Mouse (Mus musculus) midbrain, embryonic 16.5 days (tissue): Measurements from ENCODE around the gene Foxb1. TPM values are rescaled to one million over a fixed set of nuclear protein-coding genes. Genes with fewer than 3 reads are reported as not detected.
A peak's percentile ranks its signal among the peaks of the same experiment; 100 is the strongest.

ENCODE experiments used
- ATAC-seq: fragments of 200-750 bp; cut with Nextera tagmentation; 2 replicates; pipeline ENCODE4 v1.8.0; 2017; ENCODE audit warnings: moderate TSS enrichment
- H3K27ac ChIP-seq: fragments of 300-500 bp; sonication (generic); 2 replicates; pipeline ENCODE4 v1.5.1; 2014; ENCODE audit warnings: mild to moderate bottlenecking, low read length, mixed read lengths
- H3K27me3 ChIP-seq: fragments of 300-500 bp; sonication (generic); 2 replicates; pipeline ENCODE4 v1.6.1; 2014; ENCODE audit warnings: low read depth, low read length, mixed read lengths; ENCODE audit not compliant: control insufficient read depth, insufficient read depth
- H3K36me3 ChIP-seq: fragments of 300-500 bp; sonication (generic); 2 replicates; pipeline ENCODE4 v1.6.1; 2014; ENCODE audit warnings: mild to moderate bottlenecking, low read length, moderate library complexity, mixed read lengths; ENCODE audit not compliant: control insufficient read depth, insufficient read depth
- H3K4me1 ChIP-seq: fragments of 300-500 bp; sonication (generic); 2 replicates; pipeline ENCODE4 v1.6.1; 2014; ENCODE audit warnings: mild to moderate bottlenecking, low read length, mixed read lengths; ENCODE audit not compliant: control insufficient read depth, insufficient read depth
- H3K4me2 ChIP-seq: fragments of 300-500 bp; sonication (generic); 2 replicates; pipeline ENCODE4 v1.6.1; 2014; ENCODE audit warnings: mild to moderate bottlenecking, low read length, mixed read lengths
- H3K4me3 ChIP-seq: fragments of 300-500 bp; sonication (generic); 2 replicates; pipeline ENCODE4 v1.5.1; 2014; ENCODE audit warnings: low read depth, mild to moderate bottlenecking, low read length, moderate library complexity, mixed read lengths
- H3K9ac ChIP-seq: fragments of 300-500 bp; sonication (generic); 2 replicates; pipeline ENCODE4 v1.6.1; 2014; ENCODE audit warnings: low read depth, low read length, mixed read lengths
- H3K9me3 ChIP-seq: fragments of 300-500 bp; sonication (generic); replicated peaks from 2 replicates; pipeline ENCODE4 v1.6.1; 2014; ENCODE audit warnings: mild to moderate bottlenecking, low read length, mixed read lengths; ENCODE audit not compliant: control insufficient read depth, poor library complexity, severe bottlenecking
- WGBS: fragments of 180-500 bp; shearing (Covaris S2); extraction: QIAGEN DNeasy Blood & Tissue Kit; methylation state at CpG from one replicate; pipeline ENCODE4 v1.1.7; 2014; 5-methylcytosine and 5-hydroxymethylcytosine counted together
- polyA plus RNA-seq: library from polyadenylated mRNA; unstranded; fragments of >200 nt; fragmentation: Nextera tagmentation; extraction: Ambion mirVana; gene quantifications from 2 replicates; pipeline ENCODE4 v1.2.1, GENCODE M21; 2015

The Foxb1 gene
- polyA plus RNA-seq, 1 experiment from 2014 or later: 15.4 TPM

- no peak overlapping the region for H3K9ac ChIP-seq
- WGBS: 58% methylated on average over 5 of the region's 5 CpGs
- ATAC-seq: no peak
- H3K9me3 ChIP-seq: peaks cover 4% of the 10 kb centered on the region; the same call in 1 of the 2 replicates
- H3K4me3 ChIP-seq: no peak overlapping the region
- no peaks in the 10 kb centered on the region for H3K27me3 ChIP-seq
- H3K4me2 ChIP-seq: no peak overlapping the region
- no peaks in the 10 kb centered on the region for H3K36me3 ChIP-seq
- no peak overlapping the region for H3K27ac ChIP-seq
- H3K4me1 ChIP-seq: no peaks in the 10 kb centered on the region
Measured at GRCm38 (mm10) chr9:69728736-69729135, 32.0 kb downstream of the Foxb1 start.

GRCm38 (mm10) chr9:69718431-69718830 lies 42.3 kb downstream of the Foxb1 start:
- Histone ChIP-seq H3K27me3 (peaks cover 3% of the 10 kb centered on the region), H3K27ac (no peak overlapping the region), H3K36me3 (no peaks in the 10 kb centered on the region), H3K4me3 (no peak overlapping the region), H3K9ac (no peak overlapping the region), H3K4me1 (peaks cover 6% of the 10 kb centered on the region; the same call in 1 of the 2 replicates), H3K9me3 (no peaks in the 10 kb centered on the region), H3K4me2 (no peak overlapping the region)
- ATAC-seq: no peak
- 47% methylated on average over 9 of the region's 9 CpGs for WGBS

- no peak overlapping the region for H3K27ac ChIP-seq
- H3K4me2 ChIP-seq: no peak overlapping the region
- H3K9ac ChIP-seq: no peak overlapping the region
- H3K9me3 ChIP-seq: no peaks in the 10 kb centered on the region
- H3K36me3 ChIP-seq: no peaks in the 10 kb centered on the region
- H3K4me3 ChIP-seq: no peak overlapping the region
- ATAC-seq: no peak
- 15% methylated on average over 4 of the region's 4 CpGs for WGBS
- peaks cover 6% of the 10 kb centered on the region; the same call in 1 of the 2 replicates for H3K4me1 ChIP-seq
- peaks cover 3% of the 10 kb centered on the region for H3K27me3 ChIP-seq
Measured at GRCm38 (mm10) chr9:69716364-69716763, 44.4 kb downstream of the Foxb1 start.

- Histone ChIP-seq H3K9me3 (no peaks in the 10 kb centered on the region), H3K4me2 (no peak overlapping the region), H3K4me3 (no peak overlapping the region), H3K9ac (no peak overlapping the region), H3K27ac (no peak overlapping the region), H3K4me1 (peaks cover 6% of the 10 kb centered on the region; the same call in 1 of the 2 replicates), H3K36me3 (no peaks in the 10 kb centered on the region), H3K27me3 (peaks cover 3% of the 10 kb centered on the region)
- no peak for ATAC-seq
- 6% methylated on average over 12 of the region's 12 CpGs for WGBS
Measured at GRCm38 (mm10) chr9:69715445-69715844, 45.3 kb downstream of the Foxb1 start.

- Histone ChIP-seq H3K9me3 (no peaks in the 10 kb centered on the region), H3K27me3 (peaks cover 3% of the 10 kb centered on the region), H3K9ac (no peak overlapping the region), H3K4me3 (no peak overlapping the region), H3K27ac (no peak overlapping the region; the same call in 1 of the 2 replicates), H3K4me2 (peak overlapping the region; percentile 31), H3K4me1 (peaks cover 6% of the 10 kb centered on the region; the same call in 1 of the 2 replicates), H3K36me3 (no peaks in the 10 kb centered on the region)
- no peak for ATAC-seq
- 12% methylated on average over 7 of the region's 7 CpGs for WGBS
Measured at GRCm38 (mm10) chr9:69714346-69714745, 46.4 kb downstream of the Foxb1 start.

- H3K4me2 ChIP-seq: peak overlapping the region; percentile 31
- H3K9me3 ChIP-seq: no peaks in the 10 kb centered on the region
- H3K4me1 ChIP-seq: peaks cover 6% of the 10 kb centered on the region; the same call in 1 of the 2 replicates
- no peaks in the 10 kb centered on the region for H3K36me3 ChIP-seq
- 11% methylated on average over 18 of the region's 18 CpGs for WGBS
- ATAC-seq: 0 out of 2 replicates have a peak, but pooled peaks have one; percentile 42
- no peak overlapping the region for H3K9ac ChIP-seq
- peaks cover 3% of the 10 kb centered on the region for H3K27me3 ChIP-seq
- H3K4me3 ChIP-seq: no peak overlapping the region
- H3K27ac ChIP-seq: no peak overlapping the region; the same call in 1 of the 2 replicates
Measured at GRCm38 (mm10) chr9:69713577-69714327, 47.0 kb downstream of the Foxb1 start.

- H3K4me2 ChIP-seq: no peak overlapping the region
- H3K27ac ChIP-seq: no peak overlapping the region
Measured at GRCm38 (mm10) chr9:69712714-69713525, 47.8 kb downstream of the Foxb1 start.

More at GRCm38 (mm10) chr9:69712714-69713525, 47.8 kb downstream of the Foxb1 start:
- Histone ChIP-seq H3K4me1 (peaks cover 6% of the 10 kb centered on the region; the same call in 1 of the 2 replicates), H3K36me3 (no peaks in the 10 kb centered on the region), H3K9me3 (no peaks in the 10 kb centered on the region), H3K9ac (no peak overlapping the region), H3K27me3 (peaks cover 3% of the 10 kb centered on the region), H3K4me3 (no peak overlapping the region)
- whole genome bisulfite sequencing: 11% methylated on average over 12 of the region's 12 CpGs
- ATAC-seq: no peak
